Mouse (Mus musculus) bone marrow, adult 2 months (tissue): ENCODE results near the gene Fkbp11. TPM values are rescaled to one million over a fixed set of nuclear protein-coding genes. Genes with fewer than 3 reads are reported as not detected.

ENCODE experiments used
- H3K27ac ChIP-seq: fragments of 200-500 bp; 2 replicates; pipeline ENCODE4 v1.5.1; 2012; ENCODE audit warnings: low read depth, mild to moderate bottlenecking, control low read depth, inconsistent platforms, low read length; ENCODE audit not compliant: control insufficient read depth, poor library complexity, insufficient read depth
- H3K4me1 ChIP-seq: fragments of 200-500 bp; 2 replicates; pipeline ENCODE4 v1.6.1; 2011; ENCODE audit warnings: low read length; ENCODE audit not compliant: control insufficient read depth, insufficient read depth
- H3K4me3 ChIP-seq: fragments of 200-500 bp; replicated peaks from 2 replicates; pipeline ENCODE3; 2011; ENCODE audit warnings: mild to moderate bottlenecking, low read depth, low read length, control low read depth; ENCODE audit not compliant: control insufficient read depth
- CTCF ChIP-seq: fragments of 200-500 bp; IDR thresholded peaks from 2 replicates; pipeline ENCODE4 v1.5.1; 2011; ENCODE audit warnings: low read length, control low read depth; ENCODE audit not compliant: control insufficient read depth, insufficient read depth
- POLR2A ChIP-seq: fragments of 200-500 bp; IDR thresholded peaks from 2 replicates; pipeline ENCODE4 v1.6.1; 2011; ENCODE audit warnings: low read depth, mild to moderate bottlenecking, control low read depth, low read length, borderline replicate concordance; ENCODE audit not compliant: control insufficient read depth
- WGBS: fragments of 180-500 bp; shearing (Covaris S2); methylation state at CpG from one replicate; pipeline ENCODE4 v1.1.7; 2018; 5-methylcytosine and 5-hydroxymethylcytosine counted together
- polyA plus RNA-seq: library from polyadenylated mRNA; stranded (reverse); fragments of >200 nt; gene quantifications from 2 replicates; pipeline ENCODE4 v1.2.4, GENCODE M21; 2011; ENCODE audit warnings: low replicate concordance; ENCODE audit not compliant: missing spikeins, insufficient read depth, insufficient read length

Gene Fkbp11
- polyA plus RNA-seq, 1 experiment: not detected

DNA sequence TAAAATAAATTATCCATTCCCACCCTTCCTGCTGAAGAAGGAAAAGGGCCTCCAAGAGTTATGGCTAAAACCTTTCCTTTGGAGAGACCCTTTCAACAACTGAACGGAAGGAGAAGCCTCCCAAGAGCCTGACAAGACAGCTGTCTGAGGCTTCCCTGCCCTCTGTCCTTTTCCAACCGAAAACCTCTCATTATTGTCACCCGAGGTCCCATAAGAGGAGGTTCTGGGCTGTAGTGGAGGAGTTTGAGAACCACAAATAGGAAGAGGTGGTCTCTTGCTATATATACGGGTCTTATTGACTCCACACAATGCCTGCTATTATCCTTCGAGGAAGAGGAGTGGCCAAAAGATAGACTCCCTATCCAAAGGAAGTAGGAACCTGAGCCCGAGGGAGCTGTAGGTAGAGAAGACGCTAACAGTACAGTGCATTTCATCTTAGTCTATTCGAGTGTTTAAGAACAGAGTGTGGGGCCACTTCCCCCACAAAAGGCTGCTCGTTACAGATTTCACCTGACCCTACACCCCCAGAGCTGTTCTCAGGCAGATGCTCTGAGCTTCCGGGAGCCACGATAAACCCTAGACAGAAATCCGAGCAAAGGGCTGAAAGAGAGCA is 43.9 kb upstream of the Fkbp11 start:
- Histone ChIP-seq H3K4me3 (peak overlapping the region; percentile 65), H3K4me1 (no peaks in the 10 kb centered on the region; the same call in 1 of the 2 replicates), H3K27ac (peak overlapping the region; percentile 22; the same call in 1 of the 2 replicates)
- TF ChIP-seq POLR2A (no peak), CTCF (no peak)
- 8% methylated on average over 12 of the region's 12 CpGs for WGBS

DNA sequence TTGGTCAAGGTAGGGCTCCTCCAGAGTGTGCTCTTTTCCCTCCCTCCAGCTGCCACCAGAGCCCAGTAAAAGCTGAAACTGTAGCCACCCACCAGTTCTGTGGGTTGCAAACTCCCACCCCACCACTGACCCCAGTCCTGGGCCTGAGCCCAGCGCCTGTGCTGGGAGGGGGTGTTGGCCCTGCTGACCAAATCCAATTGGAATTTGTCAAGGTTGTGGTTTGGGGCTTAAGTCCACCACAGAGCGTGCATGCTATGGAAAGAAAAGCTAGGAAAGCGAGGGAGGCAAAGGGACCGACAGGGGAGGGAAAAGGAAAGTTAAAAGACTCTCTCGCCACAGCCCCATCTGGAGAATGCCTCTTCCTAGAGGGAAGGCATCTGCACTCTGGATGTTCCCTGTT is 40.3 kb upstream of the Fkbp11 start:
- TF ChIP-seq POLR2A: no peak
- TF ChIP-seq CTCF: no peak
- no peak overlapping the region for H3K27ac ChIP-seq
- H3K4me1 ChIP-seq: no peaks in the 10 kb centered on the region; the same call in 1 of the 2 replicates
- no peak overlapping the region for H3K4me3 ChIP-seq
- 78% methylated on average over 5 of the region's 5 CpGs for WGBS

DNA sequence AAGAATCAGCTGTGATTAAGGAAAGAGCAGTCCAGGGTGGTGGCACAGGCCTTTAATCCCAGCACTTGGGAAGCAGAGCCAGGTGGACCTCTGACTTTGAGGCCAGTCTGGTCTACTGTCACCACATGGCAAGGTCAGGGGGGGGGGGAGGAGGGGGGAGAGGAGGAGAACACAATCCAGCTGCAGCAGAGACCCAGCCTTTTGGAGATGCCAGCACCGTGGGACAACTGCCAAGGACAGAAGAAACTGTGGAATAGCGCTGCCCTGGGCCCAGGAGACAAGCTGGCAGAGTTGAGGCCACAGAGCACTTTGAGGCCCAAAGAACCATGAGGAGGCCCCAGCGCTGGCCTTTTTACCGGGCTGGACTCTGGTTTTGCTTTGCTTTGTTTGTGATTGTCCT is 37.9 kb upstream of the Fkbp11 start:
- no peaks in the 10 kb centered on the region; the same call in 1 of the 2 replicates for H3K4me1 ChIP-seq
- 75% methylated on average over 4 of the region's 4 CpGs for WGBS
- H3K27ac ChIP-seq: no peak overlapping the region
- no peak overlapping the region for H3K4me3 ChIP-seq
- no peak for TF ChIP-seq POLR2A
- no peak for TF ChIP-seq CTCF

DNA sequence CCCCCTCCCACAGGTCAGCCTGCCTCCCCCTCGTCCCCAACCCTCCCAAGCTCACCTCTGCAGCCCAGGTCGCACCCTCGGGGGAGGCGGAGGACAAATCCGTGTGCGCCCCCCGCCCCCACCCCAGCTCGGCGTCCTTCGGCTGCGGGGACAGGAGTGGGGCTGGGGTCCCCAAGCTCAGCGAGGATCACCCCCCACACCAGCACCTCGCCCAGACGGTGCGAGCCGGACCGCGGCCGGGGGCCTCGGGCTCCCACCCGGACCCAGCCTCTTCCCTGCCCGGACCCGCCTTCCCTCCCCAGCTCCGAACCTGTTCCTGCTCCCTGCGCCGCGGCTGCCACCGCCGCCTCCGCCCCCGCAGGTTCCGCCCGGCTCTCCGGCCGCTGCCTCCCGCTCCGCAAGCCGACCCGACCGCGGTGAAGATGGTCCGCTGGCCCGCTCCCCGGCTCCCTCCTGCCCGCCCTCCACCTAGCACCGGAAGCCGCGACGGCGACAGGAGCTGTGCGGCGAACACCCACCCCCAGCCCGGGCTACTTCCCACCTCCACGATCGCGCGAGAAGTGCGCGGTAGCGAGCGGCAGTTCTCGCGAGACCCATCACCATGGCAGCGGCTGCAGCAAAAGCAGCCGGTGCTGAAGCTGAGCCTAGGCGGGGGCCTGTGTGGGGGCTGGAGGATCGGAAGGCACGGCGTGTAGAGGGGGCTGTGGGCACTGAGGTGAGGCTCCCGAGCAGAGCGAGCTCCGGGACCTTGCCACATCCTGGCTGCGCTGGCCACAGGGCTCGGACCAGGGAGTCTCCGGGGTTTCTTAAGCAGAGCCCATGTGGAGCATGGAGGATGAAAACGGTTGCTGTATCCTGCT is 34.9 kb upstream of the Fkbp11 start, which contains the start of gene Arf3:
TSS of gene Arf3 (minus strand) at position 545 of the 860 bp plus-strand sequence.
- Histone ChIP-seq H3K27ac (peak within 1 kb of the TSS; percentile 72), H3K4me3 (peak within 1 kb of the TSS; percentile 81), H3K4me1 (no peaks in the 10 kb centered on the region; the same call in 1 of the 2 replicates)
- WGBS: under 1% methylated on average over 74 of the region's 76 CpGs
- TF ChIP-seq POLR2A (peak; percentile 81; the same call in 1 of the 2 replicates), CTCF (no peak)

DNA sequence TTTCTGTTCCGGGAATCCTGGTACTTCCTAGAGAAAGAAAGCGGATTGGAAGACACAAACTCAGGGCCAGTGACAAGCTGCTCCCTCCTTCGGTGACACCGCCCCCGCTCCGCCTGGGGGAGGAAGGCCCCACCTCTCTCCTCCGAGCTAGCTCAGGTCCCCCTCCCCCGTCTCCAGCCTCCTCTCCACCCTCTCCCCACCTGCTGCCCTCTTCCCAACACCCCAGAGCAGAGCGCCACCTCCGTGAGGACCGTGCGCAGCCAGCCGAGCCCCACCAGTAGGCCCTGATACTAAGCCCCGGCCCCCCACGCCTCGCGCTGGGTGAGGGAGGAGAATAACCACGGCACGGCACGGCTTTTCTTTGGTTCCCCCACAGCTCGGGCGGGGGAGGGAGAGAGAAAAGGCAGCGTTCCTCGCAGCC is 34.2 kb upstream of the Fkbp11 start:
- H3K4me3 ChIP-seq: peak overlapping the region; percentile 81
- WGBS: 1% methylated on average over 24 of the region's 24 CpGs
- H3K4me1 ChIP-seq: no peaks in the 10 kb centered on the region; the same call in 1 of the 2 replicates
- no peak for TF ChIP-seq POLR2A
- TF ChIP-seq CTCF: no peak
- peak overlapping the region; percentile 72 for H3K27ac ChIP-seq

DNA sequence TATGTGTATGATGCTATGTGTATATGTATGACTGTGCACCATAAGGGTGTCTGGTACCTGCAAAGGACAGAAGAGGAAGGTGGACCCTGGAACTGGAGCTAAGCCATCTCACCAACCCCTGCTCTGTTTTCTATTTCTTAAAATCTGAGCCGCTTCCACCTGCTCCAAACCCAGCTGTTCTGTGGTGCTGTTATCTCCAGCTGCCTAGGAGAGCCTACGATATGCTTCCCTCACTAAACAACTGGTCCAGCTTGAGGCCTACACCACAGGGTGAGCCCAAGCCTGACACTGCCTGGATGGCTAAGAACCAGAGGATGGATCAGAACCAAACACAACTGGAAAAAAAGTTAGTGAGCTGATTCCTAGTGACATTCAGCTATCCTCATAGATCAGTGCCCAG is 26.1 kb upstream of the Fkbp11 start:
- 69% methylated on average over 2 of the region's 2 CpGs for WGBS
- H3K27ac ChIP-seq: no peak overlapping the region
- TF ChIP-seq POLR2A (no peak), CTCF (no peak)
- H3K4me1 ChIP-seq: no peaks in the 10 kb centered on the region
- no peak overlapping the region for H3K4me3 ChIP-seq

DNA sequence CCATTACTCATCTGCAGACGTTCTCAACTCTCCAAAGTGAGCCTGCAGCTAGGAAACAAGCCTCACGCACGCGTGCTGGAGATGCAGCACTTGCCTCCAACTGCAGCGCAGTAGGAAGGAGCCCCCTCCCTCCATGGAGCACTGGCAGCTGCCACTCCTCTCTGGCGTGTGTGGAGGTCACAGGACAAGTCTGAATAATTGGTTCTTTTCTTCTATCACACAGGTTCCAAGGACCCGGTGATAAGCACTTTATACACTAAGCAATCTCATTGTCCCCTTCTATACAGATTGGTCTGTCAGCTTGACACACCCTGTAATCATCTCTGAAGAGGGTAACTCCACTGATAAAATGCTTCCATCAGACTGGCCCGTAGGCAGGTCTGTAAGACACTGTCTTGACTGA is 25.0 kb upstream of the Fkbp11 start:
- TF ChIP-seq CTCF (no peak), POLR2A (no peak)
- Histone ChIP-seq H3K4me1 (no peaks in the 10 kb centered on the region), H3K27ac (no peak overlapping the region), H3K4me3 (no peak overlapping the region)
- WGBS: 72% methylated on average over 8 of the region's 8 CpGs

DNA sequence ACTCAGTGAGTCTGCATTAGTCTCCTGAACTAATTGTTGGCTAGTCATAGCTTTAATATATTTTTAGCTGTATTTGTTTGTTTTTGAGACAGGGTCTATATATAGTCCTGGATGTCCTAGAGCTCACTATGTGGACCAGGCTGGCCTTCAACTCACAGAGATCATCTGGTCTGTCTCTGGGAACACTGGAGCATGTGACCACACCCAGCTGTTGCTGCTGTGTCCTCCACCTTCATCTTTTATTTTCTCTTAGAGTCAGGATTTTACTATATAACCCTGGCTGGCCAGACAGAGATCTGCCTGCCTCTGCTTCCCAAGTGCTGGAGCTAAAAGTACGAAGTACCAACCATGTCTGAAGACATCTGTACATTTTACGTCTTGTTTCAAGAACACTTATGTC is 21.1 kb upstream of the Fkbp11 start:
- H3K4me1 ChIP-seq: no peaks in the 10 kb centered on the region
- 87% methylated on average over 2 of the region's 2 CpGs for WGBS
- no peak for TF ChIP-seq CTCF
- no peak overlapping the region for H3K4me3 ChIP-seq
- H3K27ac ChIP-seq: no peak overlapping the region

DNA sequence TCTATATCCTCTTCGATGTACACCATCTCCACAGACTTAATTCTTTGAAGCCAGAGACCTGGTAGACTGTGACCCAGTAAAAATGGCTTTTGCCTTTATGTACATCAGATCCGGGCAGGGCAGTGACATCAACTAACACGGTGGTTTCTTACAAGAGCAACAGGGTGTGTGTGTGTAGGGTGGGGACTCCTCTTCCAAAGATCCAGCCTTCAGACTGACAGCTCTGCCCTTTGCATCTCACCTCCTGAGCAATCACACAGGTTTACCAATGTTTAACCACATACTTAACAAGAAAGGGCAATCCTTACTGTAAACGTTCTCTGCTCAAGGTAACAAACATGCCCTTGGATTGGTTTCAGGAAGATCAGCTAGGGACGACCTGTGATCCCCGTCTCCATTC is 19.3 kb upstream of the Fkbp11 start:
- Histone ChIP-seq H3K4me1 (no peaks in the 10 kb centered on the region), H3K27ac (no peak overlapping the region), H3K4me3 (no peak overlapping the region)
- 78% methylated on average over 6 of the region's 6 CpGs for WGBS
- TF ChIP-seq CTCF (no peak), POLR2A (no peak)
